Mouse (Mus musculus) megakaryocyte, embryonic 14.5 days (primary cell): Measurements from ENCODE around the gene Bod1l.

Experiments
- FLI1 ChIP-seq: IDR thresholded peaks from 2 replicates; pipeline ENCODE4 v1.6.1; 2012; ENCODE audit warnings: low read length, inconsistent platforms, mixed read lengths
- GATA1 ChIP-seq: IDR thresholded peaks from 3 replicates; pipeline ENCODE4 v1.6.1; 2012; ENCODE audit warnings: mixed read lengths, low read length, inconsistent platforms, borderline replicate concordance

GRCm38 (mm10) chr5:41775728-41776127 lies 68.4 kb downstream of the Bod1l start:
- TF ChIP-seq GATA1 (no peak), FLI1 (no peak)
